19 mouse cellular contexts compared by ENCODE assay signal in the genomic region with DNA sequence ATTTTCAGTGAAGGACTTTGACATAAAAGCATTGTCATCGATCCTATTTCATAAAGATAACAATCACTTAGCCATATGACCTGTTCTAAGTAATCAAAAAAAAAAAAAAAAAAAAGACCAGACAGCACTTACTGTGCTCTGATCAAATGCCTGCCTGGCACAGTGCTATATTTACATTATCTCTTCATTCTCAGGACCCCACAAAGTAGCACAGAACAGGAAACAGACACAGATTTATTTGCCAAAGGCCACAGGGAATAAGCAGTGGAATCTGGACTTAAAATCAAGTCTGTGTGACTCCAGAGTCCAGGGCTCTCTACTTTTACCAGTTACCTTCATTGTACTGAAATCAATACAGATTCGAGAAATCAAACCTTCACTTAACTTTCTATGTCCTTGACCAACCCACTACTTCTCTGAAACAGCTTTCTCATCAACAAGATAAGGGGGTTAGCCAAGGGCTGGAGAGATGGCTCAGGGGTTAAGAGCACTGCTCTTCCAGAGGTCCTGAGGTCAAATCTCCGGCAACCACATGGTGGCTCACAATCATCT. TPM values are rescaled to one million over a fixed set of nuclear protein-coding genes. Genes with fewer than 3 reads are reported as not detected.
DNase-seq lines count a peak whose midpoint lies in the region; ATAC-seq and TF ChIP-seq lines count a peak whose summit lies in the region.
"Had no signal": no experiment of that assay in that cellular context is flagged by ENCODE, and none has a peak within 500 bp of the region (broad histone marks: within the 10 kb centered on the region; RNA-seq: fewer than 3 reads in every experiment).

No protein-coding gene starts in this region.

- H3K9ac ChIP-seq in kidney, postnatal 0 days (ENCODE audit: low read depth, low read length): no peak overlapping the region
- no peak overlapping the region for H3K9ac ChIP-seq in kidney, embryonic 15.5 days
- no peak overlapping the region for H3K9ac ChIP-seq in MEL (ENCODE audit: control insufficient read depth, low read depth, low read length, poor library complexity, severe bottlenecking)
- no peak overlapping the region for H3K9ac ChIP-seq in intestine, postnatal 0 days (ENCODE audit: low read depth, low read length)
- H3K9ac ChIP-seq: embryonic facial prominence, embryonic 12.5 days; forebrain, postnatal 0 days; hindbrain, embryonic 12.5 days had no signal

- H3K79me2 ChIP-seq in MEL (ENCODE audit: control insufficient read depth, insufficient read depth, low read length, poor library complexity): peaks cover 6% of the 10 kb centered on the region

- no peak overlapping the region for H3K4me3 ChIP-seq in kidney, postnatal 0 days (replicated peaks; ENCODE audit: low read depth, low read length)
- no peak overlapping the region for H3K4me3 ChIP-seq in kidney, embryonic 15.5 days (replicated peaks)
- H3K4me3 ChIP-seq in MEL (ENCODE audit: control insufficient read depth in 1 of 2, insufficient read depth in 1 of 2, low read depth in 2 of 2, low read length in 2 of 2): no peak overlapping the region
- no peak overlapping the region for H3K4me3 ChIP-seq in intestine, postnatal 0 days (ENCODE audit: low read depth, low read length)
- H3K4me3 ChIP-seq: embryonic facial prominence, embryonic 12.5 days; hindbrain, embryonic 12.5 days had no signal

- TF ChIP-seq RAD21 in MEL (IDR thresholded peaks at IDR 0.05; ENCODE audit: low read depth, low read length): no peak

- TF ChIP-seq CTCF in kidney, postnatal 0 days (IDR thresholded peaks at IDR 0.05; ENCODE audit: low read depth): no peak
- no peak for TF ChIP-seq CTCF in MEL (IDR thresholded peaks at IDR 0.05 in 2 of 3, conservative IDR thresholded peaks at IDR 0.05 in 1 of 3; ENCODE audit: control insufficient read depth in 1 of 3, insufficient read depth in 1 of 3, low read depth in 2 of 3, low read length in 3 of 3, poor library complexity in 1 of 3, severe bottlenecking in 1 of 3)
- TF ChIP-seq CTCF in intestine, postnatal 0 days (IDR thresholded peaks at IDR 0.05; ENCODE audit: low read depth): 0 out of 2 replicates have a peak, but pooled peaks have one; percentile 2

- no peak for ATAC-seq in kidney, postnatal 0 days (replicated peaks; ENCODE audit: low FRiP score, low read depth)
- no peak for ATAC-seq in kidney, embryonic 15.5 days (replicated peaks; ENCODE audit: low FRiP score)
- ATAC-seq in intestine, postnatal 0 days: 0 out of 2 replicates have a peak, but pooled peaks have one; percentile 13
- ATAC-seq in CD4-positive, CD25-positive, alpha-beta regulatory T cell, adult 4 months: no peak
- ATAC-seq: forebrain, postnatal 0 days; hindbrain, embryonic 16.5 days; inflammation-experienced regulatory T-cells, adult 6 months had no signal

- 58% methylated on average over 3 of the region's 3 CpGs for WGBS in kidney, postnatal 0 days
- 61% methylated on average over 3 of the region's 3 CpGs for WGBS in kidney, embryonic 15.5 days
- 30% methylated on average over 3 of the region's 3 CpGs for WGBS in intestine, postnatal 0 days

- H3K27me3 ChIP-seq in kidney, postnatal 0 days (ENCODE audit: insufficient read depth, low read length): no peaks in the 10 kb centered on the region
- no peaks in the 10 kb centered on the region for H3K27me3 ChIP-seq in kidney, embryonic 15.5 days
- no peaks in the 10 kb centered on the region for H3K27me3 ChIP-seq in MEL (ENCODE audit: control insufficient read depth in 1 of 2, insufficient read depth in 2 of 2, low read length in 2 of 2)
- H3K27me3 ChIP-seq in intestine, postnatal 0 days (replicated peaks; ENCODE audit: control insufficient read depth, insufficient read depth, low read length): no peaks in the 10 kb centered on the region
- H3K27me3 ChIP-seq: embryonic facial prominence, embryonic 12.5 days; hindbrain, embryonic 12.5 days had no signal

- H3K27ac ChIP-seq in kidney, postnatal 0 days: no peak overlapping the region
- H3K27ac ChIP-seq in kidney, embryonic 15.5 days: no peak overlapping the region
- H3K27ac ChIP-seq in MEL (ENCODE audit: control insufficient read depth, low read depth, low read length): no peak overlapping the region
- H3K27ac ChIP-seq in intestine, postnatal 0 days (ENCODE audit: low read depth, low read length): no peak overlapping the region
- H3K27ac ChIP-seq: embryonic facial prominence, embryonic 12.5 days; hindbrain, embryonic 12.5 days had no signal

- H3K36me3 ChIP-seq in kidney, postnatal 0 days (ENCODE audit: insufficient read depth, low read length): no peaks in the 10 kb centered on the region
- H3K36me3 ChIP-seq in kidney, embryonic 15.5 days: no peaks in the 10 kb centered on the region
- H3K36me3 ChIP-seq in MEL (ENCODE audit: control insufficient read depth in 1 of 2, insufficient read depth in 2 of 2, low read length in 2 of 2): no peaks in the 10 kb centered on the region; a peak in 1 of 4 replicates
- no peaks in the 10 kb centered on the region for H3K36me3 ChIP-seq in intestine, postnatal 0 days (ENCODE audit: control insufficient read depth, insufficient read depth)
- H3K36me3 ChIP-seq: embryonic facial prominence, embryonic 12.5 days; hindbrain, embryonic 12.5 days had no signal

- no peak for TF ChIP-seq EP300 in MEL (IDR thresholded peaks at IDR 0.05; ENCODE audit: low read depth in 1 of 2, low read length in 2 of 2)

- no peak overlapping the region for H3K4me2 ChIP-seq in kidney, postnatal 0 days (ENCODE audit: low read length)
- no peak overlapping the region for H3K4me2 ChIP-seq in kidney, embryonic 15.5 days
- no peak overlapping the region for H3K4me2 ChIP-seq in intestine, postnatal 0 days (replicated peaks; ENCODE audit: low read depth)
- H3K4me2 ChIP-seq: embryonic facial prominence, embryonic 12.5 days; hindbrain, embryonic 12.5 days had no signal

- H3K9me3 ChIP-seq in kidney, postnatal 0 days (replicated peaks; ENCODE audit: low read length): no peaks in the 10 kb centered on the region
- no peaks in the 10 kb centered on the region for H3K9me3 ChIP-seq in kidney, embryonic 15.5 days (replicated peaks)
- no peaks in the 10 kb centered on the region for H3K9me3 ChIP-seq in MEL (replicated peaks; ENCODE audit: insufficient read depth, low read length)
- no peaks in the 10 kb centered on the region for H3K9me3 ChIP-seq in intestine, postnatal 0 days (ENCODE audit: control insufficient read depth)
- H3K9me3 ChIP-seq: embryonic facial prominence, embryonic 12.5 days; hindbrain, embryonic 12.5 days had no signal

- DNase-seq in kidney, postnatal 0 days (ENCODE audit: low spot score): peak; percentile 2
- DNase-seq in ES-CJ7 (ENCODE audit: low read depth, low spot score) (peak; percentile 31), MEL (ENCODE audit: low read depth, low spot score) (no peak)
- DNase-seq in left cerebral cortex, adult 11 months (ENCODE audit: low spot score): no peak
- DNase-seq: adrenal gland, postnatal 14 days; cerebellum, adult 11-12 months; cerebellum, adult 9-10 months; cerebellum, postnatal 25 days; forebrain, postnatal 0 days; gastrocnemius, postnatal 14 days; heart, postnatal 10 days; heart, postnatal 4 days had no signal

- no peak for TF ChIP-seq POLR2A in MEL (IDR thresholded peaks at IDR 0.05; ENCODE audit: control insufficient read depth in 1 of 2, insufficient read depth in 1 of 2, low read depth in 1 of 2, low read length in 2 of 2, poor library complexity in 1 of 2)

- H3K4me1 ChIP-seq in kidney, postnatal 0 days (replicated peaks; ENCODE audit: insufficient read depth, low read length): no peaks in the 10 kb centered on the region
- H3K4me1 ChIP-seq in kidney, embryonic 15.5 days: no peaks in the 10 kb centered on the region
- no peaks in the 10 kb centered on the region for H3K4me1 ChIP-seq in MEL (ENCODE audit: control insufficient read depth in 1 of 2, insufficient read depth in 2 of 2, low read length in 2 of 2)
- H3K4me1 ChIP-seq in intestine, postnatal 0 days (replicated peaks; ENCODE audit: control insufficient read depth, insufficient read depth, low read length): no peaks in the 10 kb centered on the region
- H3K4me1 ChIP-seq: embryonic facial prominence, embryonic 12.5 days; hindbrain, embryonic 12.5 days had no signal

TF ChIP-seq in MEL, 35 proteins besides CTCF, POLR2A, EP300 and RAD21:
- TF ChIP-seq RCOR1 (IDR thresholded peaks at IDR 0.05; ENCODE audit: low read depth, low read length): peak; percentile 60; the same call in 1 of the 2 replicates
- no peak for TF ChIP-seq JUND (IDR thresholded peaks at IDR 0.05; ENCODE audit: low read depth, low read length)
TF ChIP-seq in MEL: peak in this region for 1.

RNA-seq across cellular contexts. Expression of gene Strbp, which starts 14.5 kb away (rescaled TPM):
- 39.4 and 42.0 TPM in 2 replicates for polyA plus RNA-seq in kidney, postnatal 0 days (2015; fragmentation: Nextera tagmentation; extraction: Ambion mirVana)
- polyA plus RNA-seq in kidney, embryonic 15.5 days (2015; fragmentation: Nextera tagmentation; extraction: Ambion mirVana): 41.3 and 43.6 TPM in 2 replicates
- total RNA-seq in MEL (2012; rRNA removed): 30.6 and 38.8 TPM in 2 replicates
- 100 to 1,000 TPM in 1 of 2 experiments, 10 to 100 TPM in 1; 59.8 to 123 TPM for polyA plus RNA-seq in MEL (2012; ENCODE audit: insufficient read depth in 1 of 2, insufficient read length in 2 of 2, low read depth in 1 of 2, low replicate concordance in 2 of 2, missing spikeins in 1 of 2)
- 20.4 and 22.5 TPM in 2 replicates for polyA plus RNA-seq in intestine, postnatal 0 days (2015; fragmentation: Nextera tagmentation; extraction: Ambion mirVana)
- 1 to 10 TPM; 7.6 to 8.3 TPM for polyA plus RNA-seq in CD4-positive, CD25-positive, alpha-beta regulatory T cell, adult 4 months (2017; shearing (Covaris generic))

Comparison
In these comparisons a context has a peak if more than half of its experiments do, and no peak if none do; other contexts are left out.
1. DNase-seq: peak in kidney, postnatal 0 days (single experiment) and ES-CJ7 (single experiment); none in MEL (single experiment) and left cerebral cortex, adult 11 months (single experiment).